Mouse (Mus musculus): ENCODE measurements at regions not wholly inside any gene's neighbourhood (a gene's known extent, or its start where the extent isn't known, plus 50 kb on each side); places are given as distances from the start of the nearest gene placed in this dataset.

DNA sequence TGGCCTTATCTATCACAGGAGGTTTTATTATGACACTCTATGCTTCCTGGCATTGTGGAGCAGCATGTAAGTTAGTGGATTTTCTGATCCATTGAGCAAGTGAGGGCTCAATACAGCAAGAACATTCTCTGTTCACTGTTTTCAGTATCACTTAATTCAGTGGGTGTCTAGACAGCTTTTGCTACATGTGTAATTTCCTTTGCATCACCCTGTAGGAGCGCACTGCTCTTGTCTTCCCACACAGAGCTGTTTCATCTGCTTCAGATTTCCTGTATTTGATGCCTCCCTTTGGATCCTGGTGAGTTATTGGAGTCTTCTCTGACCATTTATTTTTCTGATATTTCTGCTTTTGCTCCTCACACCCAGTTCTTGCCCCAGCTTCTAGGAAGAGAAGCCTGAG, 245.8 kb downstream of the Wnt5a start:
- DNase-seq (ENCODE audit: low spot score in 2 of 2) = peak; percentile 33 to 49
- intact Hi-C loops (cut with DNase I) = no loop called here

- DNase-seq (ENCODE audit: low spot score in 2 of 2) = no peak
- intact Hi-C loops (cut with DNase I) = no loop called here
These were observed 252.8 kb upstream of the Lrtm1 start for GRCm38 (mm10) chr14:28765201-28765600.

GRCm38 (mm10) chr14:28773068-28773467, 244.9 kb upstream of the Lrtm1 start:
- no peak for DNase-seq (ENCODE audit: low spot score in 2 of 2)
- intact Hi-C loops (cut with DNase I) = no loop called here

- DNase-seq (ENCODE audit: low spot score in 2 of 2) = no peak
- intact Hi-C loops (cut with DNase I) = no loop called here
These were observed 242.3 kb upstream of the Lrtm1 start for GRCm38 (mm10) chr14:28775686-28776085.

DNA sequence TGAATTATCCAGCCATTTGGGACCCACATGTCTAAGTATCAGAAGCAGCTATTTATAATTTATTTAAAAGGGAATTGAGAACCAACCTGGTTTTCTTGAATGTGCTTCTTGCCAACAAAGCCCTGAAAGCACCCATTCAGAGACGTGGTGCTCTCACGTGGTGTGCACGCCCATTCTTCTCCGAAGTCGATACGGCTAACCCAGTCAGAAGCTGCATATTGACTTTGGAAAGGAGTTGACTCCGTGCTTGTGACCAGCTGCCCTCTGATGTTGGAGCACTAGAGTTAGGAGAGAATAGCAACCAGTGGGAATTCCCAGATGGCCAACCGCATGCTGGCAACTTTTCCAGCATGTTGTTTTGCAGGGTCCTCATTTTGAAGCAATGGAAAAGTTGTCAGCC, 240.2 kb upstream of the Lrtm1 start:
- intact Hi-C loops (cut with DNase I) = no loop called here
- DNase-seq (ENCODE audit: low spot score in 2 of 2) = no peak

GRCm38 (mm10) chr14:28781660-28782059, 236.3 kb upstream of the Lrtm1 start:
- intact Hi-C loops (cut with DNase I) = no loop called here
- peak in 1 of 2 experiments; percentile 13 for DNase-seq (ENCODE audit: low spot score in 2 of 2)

GRCm38 (mm10) chr14:28784106-28784633, 233.8 kb upstream of the Lrtm1 start:
- DNase-seq (ENCODE audit: low spot score in 2 of 2) = peak in 1 of 2 experiments; percentile 38
- intact Hi-C loops (cut with DNase I) = no loop called here

DNA sequence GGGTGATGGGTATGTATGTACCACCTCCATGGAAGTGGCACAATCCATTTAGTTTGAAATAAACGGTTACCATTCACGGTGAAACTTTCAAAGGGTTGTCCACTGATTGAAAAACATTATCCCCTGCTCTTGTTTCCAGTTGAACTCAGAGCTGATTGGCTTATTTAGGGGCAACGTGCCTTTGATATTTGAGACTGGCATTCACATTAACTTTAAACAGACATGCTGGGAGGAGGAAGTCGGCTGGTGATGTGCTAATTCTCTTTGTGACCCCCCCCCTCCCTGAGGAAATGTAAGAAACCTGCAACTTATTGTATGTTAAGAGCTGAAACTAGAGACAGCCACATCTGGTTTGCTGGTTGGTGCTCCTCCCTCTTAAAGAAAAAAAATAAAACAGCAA, 219.7 kb upstream of the Lrtm1 start:
- no peak for DNase-seq (ENCODE audit: low spot score in 2 of 2)
- intact Hi-C loops (cut with DNase I) = no loop called here

DNA sequence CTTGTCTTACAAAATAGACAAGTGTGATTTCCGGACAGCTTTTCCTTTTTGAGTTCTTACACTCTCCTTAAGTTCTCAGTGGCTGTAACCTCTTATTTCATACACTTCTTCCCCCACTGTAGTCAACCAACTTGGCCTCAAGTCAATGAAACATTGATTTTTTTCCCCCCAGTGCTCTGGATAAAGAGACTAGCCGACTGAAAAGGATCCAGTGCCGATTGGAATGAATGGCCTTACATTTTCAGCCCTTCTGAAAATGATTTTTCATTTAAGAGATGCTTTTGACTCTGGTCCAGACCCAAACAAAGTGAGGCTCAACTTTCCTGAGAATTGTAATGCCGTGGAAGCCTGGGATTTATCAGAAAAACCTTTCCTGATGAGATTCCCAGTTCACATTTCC, 216.3 kb upstream of the Lrtm1 start:
- DNase-seq (ENCODE audit: low spot score in 2 of 2) = no peak

DNA sequence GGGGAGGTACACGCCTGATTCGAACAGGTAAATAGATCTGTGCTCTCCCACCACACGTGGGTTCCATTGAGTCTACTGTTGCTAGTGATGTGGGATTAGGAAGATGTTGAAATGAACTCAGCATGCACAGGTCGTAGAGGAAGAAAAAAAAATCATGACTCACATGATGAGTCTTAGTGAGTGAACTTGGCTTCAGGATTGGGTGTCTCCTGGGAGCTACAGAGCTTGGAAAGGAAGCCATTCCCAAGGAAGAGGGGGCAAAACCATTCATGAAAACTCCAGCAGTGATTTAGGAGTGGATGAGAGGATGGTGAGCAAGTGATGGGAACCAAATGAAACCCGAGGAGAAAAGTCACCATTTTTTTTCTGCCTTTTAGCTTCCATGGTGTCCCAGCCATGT, 215.9 kb upstream of the Lrtm1 start:
- intact Hi-C loops (cut with DNase I) = no loop called here
- no peak for DNase-seq (ENCODE audit: low spot score in 2 of 2)

More for the DNA sequence above, 216.3 kb upstream of the Lrtm1 start:
- intact Hi-C loops (cut with DNase I) = no loop called here

DNA sequence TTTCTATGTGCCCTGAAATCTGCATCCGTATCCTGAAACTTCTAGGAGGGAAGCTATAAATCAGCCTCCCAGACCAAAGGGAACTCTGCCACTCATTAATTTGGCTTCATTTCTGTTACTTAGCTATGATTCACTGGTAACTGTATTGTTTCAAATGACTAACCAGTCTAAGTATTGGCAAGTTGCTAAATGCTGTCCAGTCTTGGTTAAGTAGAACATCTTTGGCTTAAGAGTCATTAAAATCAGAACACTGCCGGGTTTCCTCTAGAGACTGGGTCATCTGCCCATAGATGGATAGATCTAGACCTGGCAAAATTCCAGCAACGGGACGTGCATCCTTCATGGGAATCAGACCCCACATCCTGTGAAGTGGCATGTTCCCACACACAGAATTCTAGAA, 209.9 kb upstream of the Lrtm1 start:
- intact Hi-C loops (cut with DNase I) = no loop called here
- no peak for DNase-seq (ENCODE audit: low spot score in 2 of 2)

GRCm38 (mm10) chr14:28809355-28809754, 208.7 kb upstream of the Lrtm1 start:
- DNase-seq (ENCODE audit: low spot score in 2 of 2) = no peak
- intact Hi-C loops (cut with DNase I) = no loop called here

DNA sequence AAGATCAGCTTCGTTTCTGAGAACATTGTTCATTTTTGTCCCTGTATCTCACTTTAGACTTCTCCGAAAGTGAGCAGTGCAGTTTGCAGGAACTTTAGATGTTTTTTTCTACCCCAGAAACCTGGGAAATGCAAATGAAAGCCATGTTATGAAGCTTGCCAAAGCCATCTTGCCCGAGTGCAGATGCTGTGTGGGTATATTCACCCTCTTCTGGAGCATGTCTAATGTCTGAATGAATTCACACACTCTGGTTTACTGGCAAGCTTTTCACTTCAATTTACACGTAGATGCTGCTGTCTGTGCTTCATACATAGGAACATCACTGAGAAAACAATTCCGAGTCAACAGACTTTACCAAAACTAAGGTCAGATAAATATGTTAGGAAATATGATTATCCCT, 197.0 kb upstream of the Lrtm1 start:
- peak in 1 of 2 experiments; percentile 40 for DNase-seq (ENCODE audit: low spot score in 2 of 2)

GRCm38 (mm10) chr14:28827186-28827585, 190.8 kb upstream of the Lrtm1 start:
- no peak for DNase-seq (ENCODE audit: low spot score in 2 of 2)
- intact Hi-C loops (cut with DNase I) = no loop called here

More for the DNA sequence above, 197.0 kb upstream of the Lrtm1 start:
- intact Hi-C loops (cut with DNase I) = no loop called here

GRCm38 (mm10) chr14:28837117-28837516, 180.9 kb upstream of the Lrtm1 start:
- no peak for DNase-seq (ENCODE audit: low spot score in 2 of 2)
- intact Hi-C loops (cut with DNase I) = no loop called here

- peak; percentile 10 to 40 for DNase-seq (ENCODE audit: low spot score in 2 of 2)
- intact Hi-C loops (cut with DNase I) = no loop called here
These were observed 169.0 kb upstream of the Lrtm1 start for GRCm38 (mm10) chr14:28848831-28849590.
